Mouse (Mus musculus) small intestine, adult 2 months (tissue): Measurements from ENCODE around the gene Zfpm1.

Experiments used
- CTCF ChIP-seq: fragments of 200-500 bp; IDR thresholded peaks from 2 replicates; pipeline ENCODE4 v1.5.1; 2012; ENCODE audit warnings: low read depth, mild to moderate bottlenecking, control low read depth, inconsistent platforms, low read length, moderate library complexity, mixed read lengths; ENCODE audit not compliant: insufficient replicate concordance, insufficient read length; ENCODE audit errors: extremely low read depth
- POLR2A ChIP-seq: fragments of 200-500 bp; IDR thresholded peaks from 2 replicates; pipeline ENCODE4 v1.6.1; 2012; ENCODE audit warnings: low read depth, mild to moderate bottlenecking, control low read depth, inconsistent platforms, low read length, moderate library complexity

GRCm38 (mm10) chr8:122330446-122331133, 48.6 kb downstream of the Zfpm1 start:
- TF ChIP-seq CTCF (no peak), POLR2A (no peak)
